Comparison of ENCODE assay signal across 23 mouse cellular contexts in genomic region chr15:77212217-77212757, GRCm38 (mm10).
DNase-seq lines count a peak whose midpoint lies in the region; ATAC-seq and TF ChIP-seq lines count a peak whose summit lies in the region.
"Had no signal": no experiment of that assay in that cellular context is flagged by ENCODE, and none has a peak within 500 bp of the region (broad histone marks: within the 10 kb centered on the region; RNA-seq: fewer than 3 reads in every experiment).

No protein-coding gene starts in this region.

- TF ChIP-seq POLR2A in heart, adult 2 months (IDR thresholded peaks at IDR 0.05; ENCODE audit: insufficient read depth, low read depth, low read length), result no peak

- no peak for DNase-seq in heart, adult 2 months
- DNase-seq in heart, postnatal 4 days, result no peak
- no peak for DNase-seq in limb, embryonic 10.5 days (ENCODE audit: low spot score)
- peak; percentile 56 for DNase-seq in MEL-GATA-1-ER (ENCODE audit: extremely low read depth, low read depth)
- no peak for DNase-seq in embryo, embryonic 10.5 days (ENCODE audit: low spot score)
- no peak for DNase-seq in cerebellum, adult 9-10 months
- DNase-seq: adrenal gland, adult 8-10 months; cerebellum, adult 18-20 months; cerebellum, postnatal 25 days; embryo, embryonic 11 days; gastrocnemius, postnatal 36 days; kidney, adult 2 months; kidney, postnatal 10 days; liver, embryonic 13.5 days; lung, adult 2 months; lung, postnatal 36 days had no signal

- no peak for ATAC-seq in limb, embryonic 13.5 days (ENCODE audit: low FRiP score, low read depth)
- no peak for ATAC-seq in heart, embryonic 14.5 days (ENCODE audit: insufficient number of reproducible peaks, insufficient read depth, low FRiP score, low read depth)
- ATAC-seq: forebrain, embryonic 15.5 days; midbrain, embryonic 16.5 days had no signal

- H3K9me3 ChIP-seq in limb, embryonic 13.5 days, result no peaks in the 10 kb centered on the region
- H3K9me3 ChIP-seq in limb, embryonic 10.5 days (replicated peaks), result no peaks in the 10 kb centered on the region
- H3K9me3 ChIP-seq in heart, embryonic 14.5 days (ENCODE audit: control insufficient read depth, low read length), result no peaks in the 10 kb centered on the region
- H3K9me3 ChIP-seq: forebrain, embryonic 15.5 days; hindbrain, embryonic 15.5 days; liver, embryonic 13.5 days; megakaryocyte, embryonic 14.5 days had no signal

- intact Hi-C loops in heart, adult 2 months (cut with DNase I), result loop anchor here (5.0 kb wide), 1 partner anchor 35 kb away; no protein-coding TSS in a partner anchor

- peak overlapping the region; percentile 40 for H3K9ac ChIP-seq in heart, adult 2 months (ENCODE audit: low read depth, low read length)
- no peak overlapping the region for H3K9ac ChIP-seq in limb, embryonic 13.5 days
- H3K9ac ChIP-seq in heart, embryonic 14.5 days (ENCODE audit: low read length), result peak overlapping the region; percentile 31
- H3K9ac ChIP-seq: forebrain, embryonic 15.5 days; hindbrain, embryonic 15.5 days; liver, embryonic 13.5 days had no signal

- TF ChIP-seq EP300 in heart, adult 2 months (IDR thresholded peaks at IDR 0.05; ENCODE audit: insufficient read depth, low read depth, low read length), result no peak

- H3K36me3 ChIP-seq in heart, adult 2 months (ENCODE audit: control insufficient read depth, insufficient read depth, low read length), result peaks cover 22% of the 10 kb centered on the region
- H3K36me3 ChIP-seq in limb, embryonic 13.5 days, result no peaks in the 10 kb centered on the region
- no peaks in the 10 kb centered on the region for H3K36me3 ChIP-seq in limb, embryonic 10.5 days
- no peaks in the 10 kb centered on the region for H3K36me3 ChIP-seq in heart, embryonic 14.5 days (ENCODE audit: control insufficient read depth, insufficient read depth, low read length)
- H3K36me3 ChIP-seq: forebrain, embryonic 15.5 days; hindbrain, embryonic 15.5 days; liver, embryonic 13.5 days had no signal

- no peak overlapping the region for H3K4me3 ChIP-seq in heart, adult 2 months
- H3K4me3 ChIP-seq in limb, embryonic 13.5 days, result no peak overlapping the region
- no peak overlapping the region for H3K4me3 ChIP-seq in limb, embryonic 10.5 days
- no peak overlapping the region for H3K4me3 ChIP-seq in heart, embryonic 14.5 days (ENCODE audit: control insufficient read depth in 1 of 2, insufficient read depth in 1 of 2, low read depth in 1 of 2, low read length in 2 of 2)
- H3K4me3 ChIP-seq: forebrain, embryonic 15.5 days; hindbrain, embryonic 15.5 days; layer of hippocampus, adult 2 months; liver, embryonic 13.5 days; megakaryocyte, embryonic 14.5 days had no signal

- H3K27me3 ChIP-seq in heart, adult 2 months (ENCODE audit: control insufficient read depth, insufficient read depth, low read length), result no peaks in the 10 kb centered on the region
- no peaks in the 10 kb centered on the region for H3K27me3 ChIP-seq in limb, embryonic 13.5 days
- no peaks in the 10 kb centered on the region for H3K27me3 ChIP-seq in limb, embryonic 10.5 days (ENCODE audit: low read depth, poor library complexity, severe bottlenecking)
- H3K27me3 ChIP-seq in heart, embryonic 14.5 days (ENCODE audit: control insufficient read depth, insufficient read depth, low read length), result no peaks in the 10 kb centered on the region
- H3K27me3 ChIP-seq: forebrain, embryonic 15.5 days; hindbrain, embryonic 15.5 days; liver, embryonic 13.5 days had no signal

- H3K4me2 ChIP-seq in limb, embryonic 13.5 days (replicated peaks), result no peak overlapping the region
- peak overlapping the region; percentile 49 for H3K4me2 ChIP-seq in heart, embryonic 14.5 days (ENCODE audit: low read length)
- H3K4me2 ChIP-seq: forebrain, embryonic 15.5 days; hindbrain, embryonic 15.5 days; liver, embryonic 13.5 days had no signal

- H3K27ac ChIP-seq in heart, adult 2 months, result peak overlapping the region; percentile 89
- H3K27ac ChIP-seq in limb, embryonic 13.5 days, result peak overlapping the region; percentile 33; the same call in 1 of the 2 replicates
- H3K27ac ChIP-seq in limb, embryonic 10.5 days, result no peak overlapping the region
- H3K27ac ChIP-seq in heart, embryonic 14.5 days (replicated peaks in 1 of 2; ENCODE audit: control insufficient read depth in 1 of 2, insufficient read depth in 1 of 2, low read depth in 2 of 2, low read length in 2 of 2), result peak overlapping the region; percentile 91 to 93
- H3K27ac ChIP-seq: forebrain, embryonic 15.5 days; hindbrain, embryonic 15.5 days; liver, embryonic 13.5 days had no signal

- peaks cover 6% of the 10 kb centered on the region; the same call in 1 of the 2 replicates for H3K79me2 ChIP-seq in heart, adult 2 months (replicated peaks; ENCODE audit: control insufficient read depth, insufficient read depth, low read length)

- peaks cover 31% of the 10 kb centered on the region for H3K4me1 ChIP-seq in heart, adult 2 months (ENCODE audit: control insufficient read depth, insufficient read depth, low read length)
- peaks cover 61% of the 10 kb centered on the region for H3K4me1 ChIP-seq in limb, embryonic 13.5 days
- peaks cover 62% of the 10 kb centered on the region for H3K4me1 ChIP-seq in limb, embryonic 10.5 days
- H3K4me1 ChIP-seq in heart, embryonic 14.5 days (ENCODE audit: control insufficient read depth in 2 of 2, insufficient read depth in 2 of 2, low read length in 2 of 2), result peaks cover 41 to 83% of the 10 kb centered on the region in 2 experiments
- H3K4me1 ChIP-seq: megakaryocyte, embryonic 14.5 days had no signal

- TF ChIP-seq CTCF in heart, adult 2 months (IDR thresholded peaks at IDR 0.05), result no peak

- WGBS in heart, adult 2 months, result 23% methylated on average over 4 of the region's 4 CpGs
- 67% methylated on average over 4 of the region's 4 CpGs for WGBS in limb, embryonic 13.5 days
- WGBS in limb, embryonic 10.5 days, result 62% methylated on average over 4 of the region's 4 CpGs
- WGBS in heart, embryonic 14.5 days, result 19% methylated on average over 4 of the region's 4 CpGs
